Mouse (Mus musculus) spleen, adult 2 months (tissue): ENCODE measurements at regions not wholly inside any gene's neighbourhood (a gene's known extent, or its start where the extent isn't known, plus 50 kb on each side); places are given as distances from the start of the nearest gene placed in this dataset.

Source experiments
- CTCF ChIP-seq: fragments of 200-500 bp; IDR thresholded peaks from 2 replicates; pipeline ENCODE4 v1.5.1; 2011; ENCODE audit warnings: mild to moderate bottlenecking, inconsistent platforms; ENCODE audit not compliant: insufficient read depth, insufficient read length, insufficient replicate concordance; ENCODE audit errors: extremely low read depth
- POLR2A ChIP-seq: fragments of 200-500 bp; IDR thresholded peaks from 2 replicates; pipeline ENCODE4 v1.6.1; 2011; ENCODE audit warnings: low read depth, low read length, inconsistent platforms

- TF ChIP-seq CTCF, result no peak
- no peak for TF ChIP-seq POLR2A
Measured at GRCm38 (mm10) chr16:9208602-9209001, 378.7 kb downstream of the 1810013L24Rik start.
